Mouse (Mus musculus) C2C12 (cell line): ENCODE measurements around the gene Sept9.

Experiments used
- CEBPB ChIP-seq: IDR thresholded peaks from one replicate; pipeline ENCODE4 v1.6.1; 2011; ENCODE audit warnings: low read depth, mild to moderate bottlenecking, control low read depth, moderate library complexity
- CTCF ChIP-seq: IDR thresholded peaks from one replicate; pipeline ENCODE4 v1.5.1; 2011; ENCODE audit not compliant: control insufficient read depth, insufficient read depth, insufficient read length
- FOSL1 ChIP-seq: IDR thresholded peaks from one replicate; pipeline ENCODE4 v1.8.0; 2011; ENCODE audit warnings: mild to moderate bottlenecking, low read length; ENCODE audit not compliant: poor library complexity, insufficient read depth, severe bottlenecking
- MAX ChIP-seq: IDR thresholded peaks from one replicate; pipeline ENCODE4 v1.6.1; 2011; ENCODE audit warnings: mild to moderate bottlenecking, control low read depth
- MYOD1 ChIP-seq: IDR thresholded peaks from one replicate; pipeline ENCODE4 v1.6.1; 2011; ENCODE audit warnings: low read depth; ENCODE audit not compliant: control insufficient read depth, insufficient read length
- MYOG ChIP-seq: IDR thresholded peaks from one replicate; pipeline ENCODE4 v1.6.1; 2011; ENCODE audit not compliant: control insufficient read depth, insufficient read length; ENCODE audit errors: extremely low read depth
- USF1 ChIP-seq: IDR thresholded peaks from one replicate; pipeline ENCODE4 v1.6.1; 2011; ENCODE audit warnings: low read depth, mild to moderate bottlenecking, control low read depth, moderate library complexity

DNA sequence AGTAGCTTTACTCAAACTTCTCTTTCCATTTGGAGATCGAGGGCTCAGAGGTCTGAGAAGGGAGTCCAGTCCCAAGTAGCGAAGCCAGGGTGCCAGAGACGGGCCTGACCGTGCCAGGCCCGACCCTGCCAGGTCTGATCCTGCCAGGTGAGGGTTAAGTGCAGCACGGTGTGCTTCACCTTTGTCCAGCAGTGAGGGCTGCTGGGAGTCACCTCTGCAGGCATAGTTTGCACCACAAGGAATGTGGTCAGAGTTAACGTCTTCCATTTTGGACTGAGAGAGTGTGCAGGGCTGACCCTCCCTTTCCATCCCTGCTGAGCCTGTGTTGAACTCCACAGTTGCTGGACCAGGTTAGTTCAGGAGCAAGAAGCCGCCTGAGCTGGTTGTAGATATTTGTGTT, 77.5 kb downstream of the Sept9 start:
- no peak for TF ChIP-seq MYOG
- TF ChIP-seq USF1: no peak
- TF ChIP-seq CTCF: no peak
- no peak for TF ChIP-seq MAX
- TF ChIP-seq MYOD1: no peak
- TF ChIP-seq CEBPB: no peak
- TF ChIP-seq FOSL1: no peak
